Mouse (Mus musculus) layer of hippocampus, postnatal 14 days (tissue): Measurements from ENCODE around the gene Pgpep1. TPM values are rescaled to one million over a fixed set of nuclear protein-coding genes. Genes with fewer than 3 reads are reported as not detected.

Experiments
- total RNA-seq, 2 experiments: library from RNA; stranded (reverse); gene quantifications; 2 replicates each; pipeline ENCODE4 v1.2.3; 2021

The Pgpep1 gene
- total RNA-seq, 2 experiments from 2014 or later = 25.9 to 30.8 TPM

Other genes with a start within 250 kb of the Pgpep1 start
- gene Crtc1, start 220.8 kb downstream of the Pgpep1 start, total RNA-seq = 100 to 1,000 TPM; 128 to 135 TPM
- gene Klhl26, start 183.4 kb downstream of the Pgpep1 start, total RNA-seq = 10 to 100 TPM; 44.7 to 45.5 TPM
- 100 to 1,000 TPM; 251 to 263 TPM for gene Tmem59l, start 173.0 kb downstream of the Pgpep1 start, total RNA-seq
- 10 to 100 TPM; 21.8 to 24.2 TPM for gene Crlf1, start 167.2 kb downstream of the Pgpep1 start, total RNA-seq
- 100 to 1,000 TPM in 1 of 2 experiments, 10 to 100 TPM in 1; 83.2 to 103 TPM for gene Rex1bd, start 153.6 kb downstream of the Pgpep1 start, total RNA-seq
- 1,000 to 10,000 TPM; 1,048 to 1,082 TPM for gene Uba52, start 149.6 kb downstream of the Pgpep1 start, total RNA-seq
- gene Fkbp8, start 132.7 kb downstream of the Pgpep1 start, total RNA-seq = 100 to 1,000 TPM; 412 to 417 TPM
- 10 to 100 TPM; 39.5 to 40.3 TPM for gene Kxd1, start 132.4 kb downstream of the Pgpep1 start, total RNA-seq
- 10 to 100 TPM; 18.7 TPM for gene Ell, start 120.9 kb downstream of the Pgpep1 start, total RNA-seq
- 10 to 100 TPM; 38.8 to 46.1 TPM for gene Isyna1, start 66.0 kb downstream of the Pgpep1 start, total RNA-seq
- 100 to 1,000 TPM; 253 to 259 TPM for gene Ssbp4, start 51.5 kb downstream of the Pgpep1 start, total RNA-seq
- gene Lrrc25, start 44.2 kb downstream of the Pgpep1 start, total RNA-seq = 1 to 10 TPM; 1.1 to 1.4 TPM
- gene Gdf15, start 27.9 kb downstream of the Pgpep1 start, total RNA-seq = not detected
- gene Lsm4, start 12.9 kb upstream of the Pgpep1 start, total RNA-seq = 10 to 100 TPM; 67.8 to 71.7 TPM
- gene Jund, start 38.6 kb upstream of the Pgpep1 start, total RNA-seq = 100 to 1,000 TPM; 163 to 179 TPM
- gene Iqcn, start 43.1 kb upstream of the Pgpep1 start, total RNA-seq = under 1 TPM in 1 of 2 experiments, not detected in 1; 0.14 TPM
- not detected for gene Gm3336, start 58.2 kb upstream of the Pgpep1 start, total RNA-seq
- gene Pde4c, start 63.3 kb upstream of the Pgpep1 start, total RNA-seq = under 1 TPM; 0.81 to 0.91 TPM
- 100 to 1,000 TPM; 793 to 809 TPM for gene Rab3a, start 94.3 kb upstream of the Pgpep1 start, total RNA-seq
- gene Mpv17l2, start 100.6 kb upstream of the Pgpep1 start, total RNA-seq = 10 to 100 TPM; 47.6 to 52.2 TPM
- gene Pik3r2, start 116.3 kb upstream of the Pgpep1 start, total RNA-seq = 100 to 1,000 TPM; 164 to 178 TPM
- 100 to 1,000 TPM; 295 to 297 TPM for gene Mast3, start 144.7 kb upstream of the Pgpep1 start, total RNA-seq
- 1 to 10 TPM; 1.5 TPM for gene Il12rb1, start 148.1 kb upstream of the Pgpep1 start, total RNA-seq
- 10 to 100 TPM; 23.3 to 24.5 TPM for gene Arrdc2, start 179.3 kb upstream of the Pgpep1 start, total RNA-seq
- 10 to 100 TPM; 22.0 to 22.8 TPM for gene Kcnn1, start 202.9 kb upstream of the Pgpep1 start, total RNA-seq
- 10 to 100 TPM; 84.5 to 92.7 TPM for gene Ccdc124, start 213.5 kb upstream of the Pgpep1 start, total RNA-seq
- 1 to 10 TPM; 7.3 to 8.3 TPM for gene Slc5a5, start 232.4 kb upstream of the Pgpep1 start, total RNA-seq
- 100 to 1,000 TPM; 673 to 736 TPM for gene Rpl18a, start 237.0 kb upstream of the Pgpep1 start, total RNA-seq
- 10 to 100 TPM; 73.2 to 77.0 TPM for gene Map1s, start 245.5 kb upstream of the Pgpep1 start, total RNA-seq